Mouse (Mus musculus) heart, postnatal 0 days (tissue): ENCODE data around the gene Tubb5.

ENCODE experiments used
- CTCF ChIP-seq: IDR thresholded peaks from 2 replicates; pipeline ENCODE4 v1.5.1; 2016; ENCODE audit warnings: antibody characterized with exemption, control low read depth, low read depth
- EP300 ChIP-seq: IDR thresholded peaks from 2 replicates; pipeline ENCODE4 v1.6.1; 2016; ENCODE audit warnings: antibody characterized with exemption, low read depth

DNA sequence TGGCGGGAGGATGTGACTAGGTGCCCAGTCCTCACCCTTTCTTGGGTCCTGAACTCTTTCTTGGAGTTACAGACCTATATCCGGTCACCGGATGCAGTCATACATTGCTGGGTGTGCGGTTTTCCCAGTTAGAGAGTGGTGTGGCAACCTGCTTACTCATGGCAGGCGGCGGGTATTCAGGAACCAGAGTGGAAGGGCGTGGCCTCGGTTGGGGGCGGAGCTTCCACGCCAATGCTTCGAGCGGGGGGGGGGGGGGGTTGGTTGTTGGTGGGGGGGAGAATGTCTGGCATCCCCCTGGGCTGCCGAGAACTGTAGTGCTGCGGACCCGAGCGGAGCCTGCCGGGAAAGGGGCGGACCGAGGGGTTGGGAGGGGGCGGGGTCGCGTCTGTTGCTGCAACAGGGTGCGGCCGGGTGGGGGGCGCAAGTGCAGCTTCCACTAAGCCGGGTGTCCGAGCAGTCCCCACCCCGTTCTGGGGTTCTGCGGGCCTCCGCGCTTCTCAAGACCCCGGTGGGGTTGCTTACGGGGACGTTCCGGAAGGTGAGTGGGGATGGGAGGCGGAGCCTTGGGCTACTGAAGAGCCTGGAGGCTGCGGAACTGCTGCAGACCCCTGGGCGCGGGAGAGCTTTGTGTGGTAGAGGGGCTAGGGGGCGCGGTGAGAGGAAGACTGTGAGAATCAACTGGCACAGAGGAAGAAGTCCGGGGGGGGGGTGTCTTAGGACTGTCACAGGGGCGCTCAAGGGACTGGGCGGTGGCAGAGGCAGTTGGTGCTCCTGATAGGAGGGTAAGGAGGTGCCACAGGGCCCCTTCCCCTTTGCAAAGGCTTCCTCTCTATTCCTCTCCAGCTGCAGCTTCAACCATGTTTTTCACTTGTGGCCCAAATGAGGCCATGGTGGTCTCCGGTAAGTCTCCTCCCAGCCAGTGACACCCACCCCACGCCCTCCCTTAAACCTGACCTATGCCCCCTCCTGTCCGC, 14.9 kb downstream of the Tubb5 start, which contains the start of gene Flot1:
- TF ChIP-seq CTCF, result no peak
- no peak; the same call in 1 of the 2 replicates for TF ChIP-seq EP300
